Mouse (Mus musculus) liver, embryonic 14.5 days (tissue): ENCODE results near the gene Myof.

Experiments
- CTCF ChIP-seq: IDR thresholded peaks from 2 replicates; pipeline ENCODE4 v1.5.1; 2016; ENCODE audit warnings: antibody characterized with exemption, low read depth, control low read depth
- EP300 ChIP-seq: IDR thresholded peaks from 2 replicates; pipeline ENCODE4 v1.6.1; 2016; ENCODE audit warnings: antibody characterized with exemption, low read depth

- TF ChIP-seq CTCF = no peak
- no peak for TF ChIP-seq EP300
Observed at GRCm38 (mm10) chr19:37909830-37910261, 133.5 kb downstream of the Myof start.
